Mouse (Mus musculus) intestine, postnatal 0 days (tissue): Measurements from ENCODE around the gene Pip5k1a. TPM values are rescaled to one million over a fixed set of nuclear protein-coding genes. Genes with fewer than 3 reads are reported as not detected.
A peak's percentile ranks its signal among the peaks of the same experiment; 100 is the strongest.
"Not testable (repeated sequence)": the region's sequence is repeated elsewhere in the genome, so short reads cannot be mapped to it uniquely, and the experiment has no call there.

Source experiments
- ATAC-seq: fragments of 200-750 bp; cut with Nextera tagmentation; 2 replicates; pipeline ENCODE4 v1.8.0; 2017; ENCODE audit warnings: mild to moderate bottlenecking, moderate TSS enrichment, moderate library complexity
- H3K27ac ChIP-seq: fragments of 300-500 bp; sonication (generic); 2 replicates; pipeline ENCODE4 v1.5.1; 2014; ENCODE audit warnings: mild to moderate bottlenecking, low read depth, low read length, moderate library complexity
- H3K27me3 ChIP-seq: fragments of 300-500 bp; sonication (generic); replicated peaks from 2 replicates; pipeline ENCODE4 v1.6.1; 2014; ENCODE audit warnings: low read length, mixed read lengths; ENCODE audit not compliant: control insufficient read depth, insufficient read depth
- H3K36me3 ChIP-seq: fragments of 300-500 bp; sonication (generic); 2 replicates; pipeline ENCODE4 v1.6.1; 2014; ENCODE audit warnings: mild to moderate bottlenecking, moderate library complexity; ENCODE audit not compliant: control insufficient read depth, insufficient read depth
- H3K4me1 ChIP-seq: fragments of 300-500 bp; sonication (generic); replicated peaks from 2 replicates; pipeline ENCODE4 v1.6.1; 2014; ENCODE audit warnings: antibody characterized with exemption, low read length, mixed read lengths; ENCODE audit not compliant: control insufficient read depth, insufficient read depth
- H3K4me2 ChIP-seq: fragments of 300-500 bp; sonication (generic); replicated peaks from 2 replicates; pipeline ENCODE4 v1.6.1; 2014; ENCODE audit warnings: low read depth, mild to moderate bottlenecking, moderate library complexity
- H3K4me3 ChIP-seq: fragments of 300-500 bp; sonication (generic); 2 replicates; pipeline ENCODE4 v1.5.1; 2014; ENCODE audit warnings: low read depth, low read length
- H3K9ac ChIP-seq: fragments of 300-500 bp; sonication (generic); 2 replicates; pipeline ENCODE4 v1.6.1; 2014; ENCODE audit warnings: mild to moderate bottlenecking, low read depth, low read length
- H3K9me3 ChIP-seq: fragments of 300-500 bp; sonication (generic); 2 replicates; pipeline ENCODE4 v1.6.1; 2016; ENCODE audit warnings: mixed run types; ENCODE audit not compliant: control insufficient read depth
- CTCF ChIP-seq: sonication (generic); IDR thresholded peaks from 2 replicates; pipeline ENCODE4 v1.5.1; 2016; ENCODE audit warnings: low read depth, mild to moderate bottlenecking, control low read depth, antibody characterized with exemption, moderate library complexity
- WGBS: fragments of 180-500 bp; shearing (Covaris S2); extraction: QIAGEN DNeasy Blood & Tissue Kit; methylation state at CpG from one replicate; pipeline ENCODE4 v1.1.7; 2014; 5-methylcytosine and 5-hydroxymethylcytosine counted together
- polyA plus RNA-seq: library from polyadenylated mRNA; unstranded; fragments of >200 nt; fragmentation: Nextera tagmentation; extraction: Ambion mirVana; gene quantifications from 2 replicates; pipeline ENCODE4 v1.2.1, GENCODE M21; 2015

The Pip5k1a gene
- polyA plus RNA-seq, 1 experiment from 2014 or later: 13.1 TPM

DNA sequence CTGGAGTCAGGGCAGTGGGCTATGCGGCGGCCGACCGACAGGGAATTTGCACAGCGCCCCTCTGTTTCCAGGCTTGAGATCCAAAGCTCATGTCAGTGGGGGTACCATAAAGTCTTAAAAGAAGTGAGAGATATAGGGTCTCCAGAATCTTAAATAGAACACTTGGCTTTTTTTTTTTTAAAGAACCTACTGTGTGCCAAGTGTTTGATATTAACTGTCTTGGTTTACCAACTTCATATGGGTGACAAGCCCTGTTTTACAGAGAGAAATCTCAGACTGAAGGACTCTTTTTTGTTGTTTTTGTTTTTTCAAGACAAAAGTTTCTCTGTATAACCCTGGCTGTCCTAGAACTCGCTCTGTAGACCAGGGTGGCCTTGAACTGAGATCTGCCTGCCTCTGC lies 34.1 kb upstream of the Pip5k1a start:
- ATAC-seq: no peak
- Histone ChIP-seq H3K4me2 (no peak overlapping the region), H3K4me1 (no peaks in the 10 kb centered on the region), H3K4me3 (no peak overlapping the region), H3K9ac (no peak overlapping the region), H3K27me3 (no peaks in the 10 kb centered on the region), H3K36me3 (peaks cover 17% of the 10 kb centered on the region), H3K27ac (0 out of 2 replicates have a peak overlapping the region, but pooled peaks have one; percentile 15), H3K9me3 (no peaks in the 10 kb centered on the region)
- WGBS: 94% methylated on average over 6 of the region's 6 CpGs
- TF ChIP-seq CTCF: no peak

DNA sequence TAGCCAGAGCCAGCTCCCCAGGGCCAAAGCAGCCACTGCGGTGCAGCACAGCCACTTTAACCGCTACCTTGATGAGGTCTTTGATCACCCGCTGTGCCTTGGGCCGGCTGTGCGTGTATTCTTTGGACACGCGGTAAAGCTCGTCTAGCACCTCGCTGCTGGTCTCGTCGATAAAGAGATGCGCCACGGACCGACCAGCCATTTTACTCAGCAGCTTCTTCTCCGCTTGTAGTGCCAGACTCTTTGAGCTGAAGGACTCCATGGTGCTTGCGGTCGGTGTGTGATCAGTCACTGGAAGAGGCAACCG lies 33.5 kb upstream of the Pip5k1a start:
- Histone ChIP-seq H3K9me3 (no peaks in the 10 kb centered on the region), H3K4me3 (no peak overlapping the region), H3K36me3 (peaks cover 17% of the 10 kb centered on the region), H3K9ac (no peak overlapping the region), H3K4me1 (no peaks in the 10 kb centered on the region), H3K27me3 (no peaks in the 10 kb centered on the region), H3K27ac (peak overlapping the region; percentile 15; the same call in 1 of the 2 replicates), H3K4me2 (no peak overlapping the region)
- ATAC-seq: no peak
- no peak for TF ChIP-seq CTCF
- 73% methylated on average over 18 of the region's 18 CpGs for WGBS

DNA sequence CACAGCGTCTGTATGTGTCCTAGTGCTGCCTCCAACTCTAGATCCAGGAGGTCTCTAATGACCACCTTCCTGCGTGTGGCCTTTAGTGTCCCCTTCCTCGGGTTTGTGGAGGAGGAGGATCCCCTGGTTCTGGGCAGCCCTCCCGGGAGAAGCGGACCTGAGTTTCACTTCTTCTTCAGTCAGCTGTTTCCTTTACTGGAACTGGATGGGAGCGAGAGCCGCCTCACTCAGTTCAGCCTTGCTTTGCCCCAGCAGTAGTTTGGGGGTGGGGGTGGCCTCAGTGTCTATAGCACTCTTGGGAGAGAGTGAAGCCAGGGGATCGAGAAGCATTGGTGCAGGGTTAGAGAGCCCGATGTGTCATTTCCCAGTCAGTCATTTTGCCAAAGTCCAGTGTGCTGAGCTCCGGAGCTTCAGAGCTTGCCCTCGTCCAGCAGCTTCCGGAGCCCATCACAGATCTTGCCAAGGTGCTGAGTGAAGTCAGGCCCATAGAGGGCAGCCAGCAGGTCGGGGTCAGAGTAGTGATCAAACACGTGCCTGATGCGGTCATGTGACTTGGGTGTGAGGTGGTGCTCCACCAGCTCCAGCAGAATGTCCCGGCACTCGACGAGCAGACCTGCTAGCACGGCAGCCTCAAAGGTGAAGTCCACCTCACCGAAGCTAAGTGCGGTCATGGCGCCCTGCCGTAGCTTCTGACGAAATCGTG lies 33.0 kb upstream of the Pip5k1a start:
- WGBS: 68% methylated on average over 25 of the region's 25 CpGs

DNA sequence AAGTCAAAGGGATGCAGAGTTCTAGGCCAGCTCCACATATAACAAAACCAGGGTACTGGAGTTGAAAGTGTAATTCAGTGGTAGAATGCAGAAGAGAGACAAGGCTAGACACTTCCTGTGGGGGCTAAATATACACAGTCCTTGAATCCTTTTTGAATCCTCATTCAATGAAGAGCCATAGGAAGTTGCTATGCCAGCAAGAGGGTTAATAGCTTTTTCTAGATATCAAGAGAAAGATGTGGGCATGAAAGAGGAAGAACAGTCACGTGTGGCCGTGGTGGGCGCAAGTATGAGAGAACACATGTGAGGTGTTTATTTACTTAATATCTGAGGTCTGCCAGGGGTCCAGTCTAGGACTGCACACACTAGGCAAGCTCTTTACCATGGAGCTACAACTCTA lies 29.6 kb upstream of the Pip5k1a start:
- Histone ChIP-seq H3K9me3 (no peaks in the 10 kb centered on the region), H3K9ac (no peak overlapping the region), H3K4me3 (no peak overlapping the region), H3K4me2 (no peak overlapping the region), H3K36me3 (peaks cover 17% of the 10 kb centered on the region), H3K27me3 (no peaks in the 10 kb centered on the region), H3K27ac (no peak overlapping the region), H3K4me1 (peaks cover 7% of the 10 kb centered on the region; the same call in 1 of the 2 replicates)
- no peak for TF ChIP-seq CTCF
- WGBS: 73% methylated on average over 3 of the region's 3 CpGs
- no peak for ATAC-seq

More for the DNA sequence above, 33.0 kb upstream of the Pip5k1a start:
- no peak for ATAC-seq
- no peak for TF ChIP-seq CTCF
- H3K27me3 ChIP-seq: no peaks in the 10 kb centered on the region
- no peaks in the 10 kb centered on the region for H3K4me1 ChIP-seq
- H3K9me3 ChIP-seq: no peaks in the 10 kb centered on the region
- no peak overlapping the region for H3K4me2 ChIP-seq
- H3K9ac ChIP-seq: no peak overlapping the region
- H3K36me3 ChIP-seq: peaks cover 17% of the 10 kb centered on the region
- no peak overlapping the region for H3K4me3 ChIP-seq
- no peak overlapping the region; the same call in 1 of the 2 replicates for H3K27ac ChIP-seq

DNA sequence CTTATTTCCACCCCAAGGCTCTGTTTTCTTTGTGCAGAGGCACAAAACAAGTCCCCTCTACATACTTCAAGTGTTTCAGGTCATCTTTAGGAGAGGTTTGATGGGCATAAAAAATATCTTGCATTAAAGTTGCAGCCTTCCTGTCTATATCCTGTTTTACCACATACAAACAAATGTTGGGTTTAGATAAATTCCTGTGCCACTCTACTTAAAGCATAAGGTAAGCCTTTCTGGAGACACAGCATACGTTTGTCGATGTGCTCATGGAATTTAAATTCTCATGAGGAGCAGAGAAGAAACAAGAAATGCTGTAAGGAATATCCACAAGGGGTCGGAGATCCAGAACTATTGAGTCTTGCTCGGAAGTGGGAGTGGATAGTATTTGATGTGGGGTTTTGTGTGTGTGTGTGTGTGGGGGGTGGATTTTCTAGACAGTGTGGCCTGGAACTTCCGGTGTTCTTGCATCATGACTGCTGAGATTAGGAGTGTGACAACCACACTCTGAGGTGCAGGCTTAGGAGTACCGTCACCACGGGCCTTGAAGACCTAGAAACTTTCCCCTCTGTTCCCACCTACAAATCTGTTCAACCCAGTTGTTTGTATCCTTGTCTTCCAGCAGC lies 28.8 kb upstream of the Pip5k1a start:
- Histone ChIP-seq H3K9ac (no peak overlapping the region), H3K27ac (0 out of 2 replicates have a peak overlapping the region, but pooled peaks have one; percentile 46), H3K27me3 (no peaks in the 10 kb centered on the region), H3K4me1 (peaks cover 7% of the 10 kb centered on the region; the same call in 1 of the 2 replicates), H3K36me3 (peaks cover 21% of the 10 kb centered on the region), H3K9me3 (no peaks in the 10 kb centered on the region), H3K4me2 (peak overlapping the region; percentile 69), H3K4me3 (no peak overlapping the region; the same call in 1 of the 2 replicates)
- 0 out of 2 replicates have a peak, but pooled peaks have one; percentile 6 for TF ChIP-seq CTCF
- 72% methylated on average over 7 of the region's 7 CpGs for WGBS
- no peak for ATAC-seq

DNA sequence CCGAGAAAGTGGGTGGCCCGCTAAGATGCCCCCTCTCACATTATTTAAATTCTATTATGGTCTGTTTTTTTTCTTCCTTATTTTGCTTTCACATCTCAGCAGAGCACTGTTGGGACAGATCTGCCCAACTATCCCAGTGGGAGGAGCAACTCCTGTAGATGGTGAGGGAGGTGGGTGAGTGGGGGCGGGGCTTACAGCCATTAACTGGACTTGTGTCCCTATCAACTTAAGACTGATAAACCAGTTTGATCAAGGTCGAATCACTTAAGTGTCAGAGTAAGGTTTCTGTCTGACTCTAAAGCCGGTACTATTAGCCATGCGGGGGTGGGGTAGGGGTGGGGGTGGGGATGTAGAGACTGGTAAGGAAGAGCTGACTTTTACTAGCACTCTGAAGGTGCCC lies 28.3 kb upstream of the Pip5k1a start:
- TF ChIP-seq CTCF: no peak
- 8% methylated on average over 6 of the region's 6 CpGs for WGBS
- Histone ChIP-seq H3K27ac (peak overlapping the region; percentile 46; the same call in 1 of the 2 replicates), H3K9me3 (no peaks in the 10 kb centered on the region), H3K4me1 (peaks cover 7% of the 10 kb centered on the region; the same call in 1 of the 2 replicates), H3K4me2 (peak overlapping the region; percentile 69), H3K9ac (no peak overlapping the region), H3K36me3 (peaks cover 17% of the 10 kb centered on the region), H3K27me3 (no peaks in the 10 kb centered on the region), H3K4me3 (peak overlapping the region; percentile 33)
- ATAC-seq: 0 out of 2 replicates have a peak, but pooled peaks have one; percentile 37

DNA sequence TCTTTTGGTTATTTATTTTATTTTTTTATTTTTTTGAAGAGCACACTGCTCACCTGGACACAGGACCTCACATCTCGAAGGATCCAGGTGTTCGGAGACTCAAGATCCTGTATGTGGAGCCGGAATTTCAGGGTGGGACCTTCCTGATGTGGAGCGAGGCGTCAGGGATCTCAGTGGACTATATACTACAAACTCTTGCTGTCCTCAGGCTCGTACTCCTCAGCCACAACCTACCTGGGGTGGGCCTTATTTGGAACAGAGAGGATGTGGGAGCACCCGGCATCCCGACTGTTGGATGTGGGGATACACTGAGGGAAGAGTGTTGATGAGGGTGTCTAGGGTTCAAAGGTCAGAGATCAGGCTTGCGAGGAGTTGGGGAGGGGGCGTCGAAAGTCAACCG lies 27.4 kb upstream of the Pip5k1a start:
- not testable (repeated sequence) for H3K27me3 ChIP-seq, H3K9ac ChIP-seq, H3K9me3 ChIP-seq, H3K4me1 ChIP-seq, H3K27ac ChIP-seq, H3K4me2 ChIP-seq
- H3K4me3 ChIP-seq: peak overlapping the region; percentile 72
- ATAC-seq: peak; percentile 19; the same call in 1 of the 2 replicates
- peaks cover 20% of the 10 kb centered on the region for H3K36me3 ChIP-seq
- no CpG with 5 or more reads among the region's 12 CpGs for WGBS
